In the genomic region with DNA sequence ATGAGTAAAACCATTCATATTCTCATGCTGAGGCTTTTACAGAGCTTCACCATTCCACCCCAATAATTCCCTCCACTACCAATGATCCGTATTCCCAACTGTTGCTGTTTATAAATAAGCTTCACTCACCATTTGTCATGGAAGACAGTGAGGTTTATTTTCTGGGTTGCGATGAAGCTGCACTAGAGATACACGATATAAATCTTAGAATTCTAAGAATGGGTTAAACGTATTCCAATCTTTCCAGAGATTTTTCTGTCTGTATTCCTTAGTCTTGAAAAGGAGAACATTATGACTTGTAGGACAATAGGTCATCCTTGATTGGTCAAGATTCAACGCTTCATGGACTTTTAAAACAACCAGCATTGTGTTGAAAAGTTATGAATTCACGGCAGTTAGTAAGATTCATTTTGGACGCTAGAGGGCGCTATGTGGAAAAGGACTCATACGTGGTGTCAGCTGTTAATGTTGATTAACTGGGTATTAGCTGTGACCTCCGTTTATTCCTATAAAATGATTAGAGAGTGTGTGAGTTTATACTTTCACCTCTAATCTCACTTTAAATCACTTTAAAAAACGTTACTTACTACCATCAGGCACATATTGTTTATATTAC, we compare ENCODE assay signal across 8 mouse cellular contexts. TPM values are rescaled to one million over a fixed set of nuclear protein-coding genes. Genes with fewer than 3 reads are reported as not detected.
DNase-seq lines count a peak whose midpoint lies in the region; ATAC-seq lines count a peak whose summit lies in the region.

No protein-coding gene starts in this region.

- H3K27me3 ChIP-seq in heart, embryonic 11.5 days (ENCODE audit: control insufficient read depth, insufficient read depth, low read length): no peaks in the 10 kb centered on the region
- H3K27me3 ChIP-seq in liver, embryonic 15.5 days: no peaks in the 10 kb centered on the region
- no peaks in the 10 kb centered on the region for H3K27me3 ChIP-seq in neural tube, embryonic 12.5 days (replicated peaks)

- peak overlapping the region; percentile 63 for H3K4me3 ChIP-seq in heart, embryonic 11.5 days (ENCODE audit: low read depth, low read length)
- peak overlapping the region; percentile 72 for H3K4me3 ChIP-seq in liver, embryonic 15.5 days (replicated peaks)
- H3K4me3 ChIP-seq in neural tube, embryonic 12.5 days: peak overlapping the region; percentile 71

- ATAC-seq in heart, embryonic 11.5 days (replicated peaks; ENCODE audit: insufficient number of reproducible peaks, low FRiP score, low TSS enrichment): no peak
- no peak for ATAC-seq in liver, embryonic 15.5 days (ENCODE audit: insufficient read depth)
- ATAC-seq in neural tube, embryonic 12.5 days (ENCODE audit: low FRiP score, low read depth): no peak

- H3K27ac ChIP-seq in heart, embryonic 11.5 days (ENCODE audit: low read depth, low read length): no peak overlapping the region
- H3K27ac ChIP-seq in liver, embryonic 15.5 days (replicated peaks): peak overlapping the region; percentile 94
- 0 out of 2 replicates have a peak overlapping the region, but pooled peaks have one; percentile 97 for H3K27ac ChIP-seq in neural tube, embryonic 12.5 days

- no peak overlapping the region; the same call in 1 of the 2 replicates for H3K9ac ChIP-seq in heart, embryonic 11.5 days (ENCODE audit: low read depth, low read length)
- H3K9ac ChIP-seq in liver, embryonic 15.5 days: peak overlapping the region; percentile 69; the same call in 1 of the 2 replicates
- H3K9ac ChIP-seq in neural tube, embryonic 12.5 days: peak overlapping the region; percentile 54

- peak; percentile 77 for DNase-seq in CD4-positive helper T cell, adult 2 months (ENCODE audit: low read depth, low spot score)
- DNase-seq in R1 (ENCODE audit: low read depth, low spot score): peak; percentile 81
- peak; percentile 89 for DNase-seq in embryo, embryonic 11 days
- DNase-seq in kidney, postnatal 10 days: peak; percentile 79
- peak; percentile 56 for DNase-seq in thymus, postnatal 25 days

- no peaks in the 10 kb centered on the region for H3K4me1 ChIP-seq in heart, embryonic 11.5 days (ENCODE audit: control insufficient read depth, insufficient read depth, low read length)
- peaks cover 39% of the 10 kb centered on the region for H3K4me1 ChIP-seq in liver, embryonic 15.5 days (replicated peaks)
- peaks cover 13% of the 10 kb centered on the region; the same call in 1 of the 2 replicates for H3K4me1 ChIP-seq in neural tube, embryonic 12.5 days

- no peaks in the 10 kb centered on the region for H3K36me3 ChIP-seq in heart, embryonic 11.5 days (ENCODE audit: control insufficient read depth, insufficient read depth, low read length)
- H3K36me3 ChIP-seq in liver, embryonic 15.5 days (replicated peaks): peaks cover under 1% of the 10 kb centered on the region; the same call in 1 of the 2 replicates
- H3K36me3 ChIP-seq in neural tube, embryonic 12.5 days: peaks cover under 1% of the 10 kb centered on the region

- peak overlapping the region; percentile 57 for H3K4me2 ChIP-seq in heart, embryonic 11.5 days
- peak overlapping the region; percentile 93 for H3K4me2 ChIP-seq in liver, embryonic 15.5 days
- peak overlapping the region; percentile 62 for H3K4me2 ChIP-seq in neural tube, embryonic 12.5 days (replicated peaks)

- no peaks in the 10 kb centered on the region for H3K9me3 ChIP-seq in heart, embryonic 11.5 days (replicated peaks; ENCODE audit: control insufficient read depth, low read length)
- no peaks in the 10 kb centered on the region for H3K9me3 ChIP-seq in liver, embryonic 15.5 days (replicated peaks)
- no peaks in the 10 kb centered on the region for H3K9me3 ChIP-seq in neural tube, embryonic 12.5 days

- WGBS in heart, embryonic 11.5 days (ENCODE audit: insufficient replicate concordance): 4% methylated on average over 11 of the region's 11 CpGs
- WGBS in liver, embryonic 15.5 days (ENCODE audit: insufficient replicate concordance): 2% methylated on average over 11 of the region's 11 CpGs
- WGBS in neural tube, embryonic 12.5 days: 5% methylated on average over 11 of the region's 11 CpGs

RNA-seq across cellular contexts. Expression of a gene that starts 6.6 kb away (rescaled TPM):
- 81.5 and 96.6 TPM in 2 replicates for polyA plus RNA-seq in heart, embryonic 11.5 days (2014; fragmentation: Nextera tagmentation; extraction: Ambion mirVana)
- 118 and 131 TPM in 2 replicates for polyA plus RNA-seq in liver, embryonic 15.5 days (2015; fragmentation: Nextera tagmentation; extraction: Ambion mirVana)
- 399 and 409 TPM in 2 replicates for polyA plus RNA-seq in neural tube, embryonic 12.5 days (2016; fragmentation: Nextera tagmentation; extraction: Ambion mirVana)

RNA-seq across cellular contexts. Expression of a gene that starts 6.7 kb away (rescaled TPM):
- polyA plus RNA-seq in heart, embryonic 11.5 days (2014; fragmentation: Nextera tagmentation; extraction: Ambion mirVana): 8.9 TPM in 2 replicates
- 3.9 and 4.4 TPM in 2 replicates for polyA plus RNA-seq in liver, embryonic 15.5 days (2015; fragmentation: Nextera tagmentation; extraction: Ambion mirVana)
- polyA plus RNA-seq in neural tube, embryonic 12.5 days (2016; fragmentation: Nextera tagmentation; extraction: Ambion mirVana): 16.5 and 18.1 TPM in 2 replicates

RNA-seq across cellular contexts. Expression of a gene that starts 56.7 kb away (rescaled TPM):
- 0.09 and 0.25 TPM in 2 replicates for polyA plus RNA-seq in heart, embryonic 11.5 days (2014; fragmentation: Nextera tagmentation; extraction: Ambion mirVana)
- 0.31 and 0.41 TPM in 2 replicates for polyA plus RNA-seq in liver, embryonic 15.5 days (2015; fragmentation: Nextera tagmentation; extraction: Ambion mirVana)
- 0.19 TPM in 1 of 2 replicates, not detected in the other for polyA plus RNA-seq in neural tube, embryonic 12.5 days (2016; fragmentation: Nextera tagmentation; extraction: Ambion mirVana)
